Mouse (Mus musculus): ENCODE measurements at regions not wholly inside any gene's neighbourhood (a gene's known extent, or its start where the extent isn't known, plus 50 kb on each side); places are given as distances from the start of the nearest gene placed in this dataset.

DNA sequence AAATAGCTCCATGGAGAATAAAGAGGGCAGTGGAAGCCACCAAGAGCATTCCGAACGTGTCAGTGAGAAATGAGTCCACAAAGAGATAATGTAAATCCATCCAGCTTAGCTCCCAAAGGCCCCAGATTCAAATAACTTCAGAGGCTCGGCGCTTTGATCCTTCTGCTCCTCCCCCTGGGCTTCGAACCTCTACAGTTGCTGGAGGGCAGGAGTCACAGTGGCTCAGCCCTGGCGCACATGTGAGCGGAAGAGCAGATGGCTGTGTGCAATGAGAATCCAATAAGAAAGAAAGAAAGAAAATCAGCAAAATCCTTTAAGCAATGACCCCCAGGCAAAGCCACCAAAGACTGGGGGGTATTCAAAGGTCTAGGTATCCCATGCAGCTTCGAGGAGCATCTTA is 109.6 kb downstream of the Dyrk2 start:
- DNase-seq (ENCODE audit: low read depth in 1 of 2, low spot score in 2 of 2) = no peak

- no peak for DNase-seq (ENCODE audit: low read depth in 1 of 2, low spot score in 2 of 2)
These were observed 108.7 kb downstream of the Dyrk2 start for GRCm38 (mm10) chr10:118761101-118761868.

- no peak for DNase-seq (ENCODE audit: low read depth in 1 of 2, low spot score in 2 of 2)
These were observed 105.0 kb downstream of the Dyrk2 start for GRCm38 (mm10) chr10:118765051-118765450.

DNA sequence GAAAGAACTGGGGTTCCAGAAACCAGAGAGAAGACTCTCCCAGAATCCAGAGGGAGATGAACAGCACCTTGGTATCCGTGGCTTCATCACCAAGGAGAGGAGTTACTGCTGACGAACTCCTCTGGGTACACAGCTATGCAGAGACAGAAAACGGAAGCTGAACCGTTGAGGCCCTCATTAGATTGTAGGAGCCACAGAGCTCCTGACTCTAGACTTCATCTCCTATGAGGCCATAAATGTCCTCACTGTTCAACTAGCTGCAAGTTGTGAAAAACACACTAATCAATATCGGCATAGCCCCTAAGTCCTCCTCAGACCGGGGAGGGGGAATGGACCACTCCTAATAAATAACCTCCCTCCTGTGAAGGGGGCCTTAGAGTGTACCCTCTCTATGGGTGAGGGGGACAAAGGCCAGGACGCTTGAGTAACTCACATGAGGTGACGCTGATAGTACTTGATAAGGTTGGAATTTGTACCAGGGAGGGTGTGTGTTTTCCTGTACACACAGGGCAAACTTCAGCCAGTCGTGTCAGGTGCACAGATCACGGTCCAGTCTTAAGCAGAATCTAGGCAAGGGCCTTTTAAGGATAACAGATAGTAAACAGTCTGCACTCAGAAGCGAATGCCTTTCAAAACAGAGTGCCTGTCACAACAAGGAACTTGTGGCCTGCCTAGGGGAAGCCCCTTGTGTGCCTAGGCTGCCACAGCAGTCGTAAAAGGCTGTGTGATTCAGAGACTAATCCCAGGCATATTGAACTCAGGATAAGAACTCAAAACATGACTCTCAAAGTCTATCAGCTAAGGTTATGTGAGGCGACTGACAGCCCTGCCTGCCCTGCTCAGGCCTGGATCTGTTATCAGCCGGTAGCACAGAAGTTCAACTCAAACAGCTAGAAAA is 104.2 kb downstream of the Dyrk2 start:
- DNase-seq (ENCODE audit: low read depth in 1 of 2, low spot score in 2 of 2) = peak; percentile 23 to 50

DNA sequence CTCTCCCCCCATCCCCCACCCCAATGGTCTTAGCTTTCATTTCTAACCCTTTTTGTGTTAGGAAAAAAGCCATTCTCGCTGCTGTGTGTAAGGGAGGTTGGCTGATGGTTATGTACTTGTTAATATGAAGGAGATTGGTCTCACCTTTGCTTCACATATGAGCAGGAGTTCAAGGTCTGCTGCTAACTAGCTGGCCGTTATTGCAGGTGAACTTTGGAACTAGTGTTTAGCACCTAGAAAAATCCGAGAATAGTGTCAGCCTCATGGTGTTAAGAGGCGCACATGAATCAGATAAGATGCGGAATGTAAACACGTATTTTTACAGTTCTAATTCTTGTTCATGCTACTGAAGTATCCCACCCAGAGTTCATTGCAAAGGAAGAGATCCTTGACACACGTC is 103.2 kb downstream of the Dyrk2 start:
- no peak for DNase-seq (ENCODE audit: low read depth in 1 of 2, low spot score in 2 of 2)

DNA sequence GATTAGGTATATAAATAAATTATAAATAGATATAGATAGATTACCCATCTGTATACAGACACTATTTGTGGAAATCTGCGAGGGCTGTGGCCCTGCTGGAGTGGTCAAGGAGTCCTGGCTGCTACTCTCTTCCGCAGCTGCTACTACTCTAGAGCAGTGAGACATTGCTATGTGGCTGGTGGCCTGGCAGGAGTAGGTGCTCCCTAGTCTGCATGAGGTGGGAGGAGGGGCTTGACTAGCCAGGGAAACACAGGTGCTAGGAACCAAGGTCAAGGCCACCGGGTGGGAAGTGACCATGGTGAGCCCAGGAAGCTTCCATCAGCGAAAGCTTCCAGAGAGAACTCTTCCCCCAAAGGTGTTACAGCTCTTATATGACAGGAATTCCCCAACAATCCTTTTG is 100.3 kb downstream of the Dyrk2 start:
- no peak for DNase-seq (ENCODE audit: low read depth in 1 of 2, low spot score in 2 of 2)

DNA sequence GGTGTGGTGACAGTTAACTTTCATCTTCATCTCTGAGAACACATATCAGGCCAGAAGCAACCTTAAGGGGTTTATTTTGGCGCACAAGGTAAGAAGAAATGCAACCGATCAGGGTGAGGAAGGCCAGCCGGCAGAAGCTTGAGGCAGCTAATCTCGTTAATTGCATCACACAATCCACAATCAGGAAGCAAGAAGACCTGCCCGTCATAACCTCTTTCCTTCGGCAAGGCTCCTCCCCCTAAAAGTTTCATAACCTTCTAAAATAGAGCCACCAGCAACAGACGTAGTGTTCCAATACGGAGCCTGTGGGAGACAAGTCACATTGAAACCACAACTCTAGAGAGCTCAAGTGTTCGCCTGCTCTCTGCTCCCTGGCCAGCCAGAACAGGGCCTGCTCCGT is 91.4 kb downstream of the Dyrk2 start:
- no peak for DNase-seq (ENCODE audit: low read depth in 1 of 2, low spot score in 2 of 2)

- no peak for DNase-seq (ENCODE audit: low read depth in 1 of 2, low spot score in 2 of 2)
These were observed 89.0 kb downstream of the Dyrk2 start for GRCm38 (mm10) chr10:118780831-118781569.

DNA sequence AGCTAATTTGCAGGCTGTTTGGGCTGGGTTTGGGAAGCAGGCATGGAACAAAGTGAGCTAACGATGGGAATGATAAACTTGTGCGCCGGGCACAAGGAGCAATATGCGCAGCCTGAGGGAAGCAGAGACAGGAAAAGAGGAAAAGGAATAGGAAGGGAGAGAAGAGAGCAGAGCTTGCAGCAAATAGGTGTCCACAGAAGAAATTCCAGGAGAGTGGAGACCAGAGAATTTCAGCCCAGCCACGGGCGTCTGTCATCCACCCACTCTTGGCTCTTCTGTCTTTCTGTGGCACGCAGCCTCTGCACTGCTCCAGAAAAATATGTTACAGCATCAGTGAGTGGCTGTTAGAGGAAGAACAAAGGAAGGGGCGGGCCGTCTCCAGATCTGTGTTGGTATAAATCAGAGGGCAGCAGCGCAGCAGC is 88.2 kb downstream of the Dyrk2 start:
- no peak for DNase-seq (ENCODE audit: low read depth in 1 of 2, low spot score in 2 of 2)

GRCm38 (mm10) chr10:118782646-118783045 is 87.4 kb downstream of the Dyrk2 start:
- DNase-seq (ENCODE audit: low read depth in 1 of 2, low spot score in 2 of 2) = no peak

DNA sequence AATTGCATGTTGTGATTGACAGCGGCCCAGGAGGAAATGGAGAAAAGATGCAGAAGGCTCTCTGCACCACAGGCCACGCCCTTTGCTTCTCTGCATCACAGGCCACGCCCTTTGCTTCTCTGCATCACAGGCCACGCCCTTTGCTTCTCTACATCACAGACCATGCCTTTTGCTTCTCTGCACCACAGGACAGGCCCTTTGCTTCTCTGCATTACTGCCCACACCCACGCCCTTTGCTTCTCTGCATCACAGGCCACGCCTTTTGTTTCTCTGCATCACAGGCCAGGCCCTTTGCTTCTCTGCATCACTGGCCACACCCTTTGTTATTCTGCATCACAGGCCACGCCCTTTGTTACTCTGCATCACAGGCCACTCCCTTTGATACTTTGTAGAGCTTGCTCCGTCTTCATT is 82.7 kb downstream of the Dyrk2 start:
- DNase-seq (ENCODE audit: low read depth in 1 of 2, low spot score in 2 of 2) = no peak

- no peak for DNase-seq (ENCODE audit: low read depth in 1 of 2, low spot score in 2 of 2)
These were observed 77.5 kb downstream of the Dyrk2 start for GRCm38 (mm10) chr10:118792352-118793100.

DNA sequence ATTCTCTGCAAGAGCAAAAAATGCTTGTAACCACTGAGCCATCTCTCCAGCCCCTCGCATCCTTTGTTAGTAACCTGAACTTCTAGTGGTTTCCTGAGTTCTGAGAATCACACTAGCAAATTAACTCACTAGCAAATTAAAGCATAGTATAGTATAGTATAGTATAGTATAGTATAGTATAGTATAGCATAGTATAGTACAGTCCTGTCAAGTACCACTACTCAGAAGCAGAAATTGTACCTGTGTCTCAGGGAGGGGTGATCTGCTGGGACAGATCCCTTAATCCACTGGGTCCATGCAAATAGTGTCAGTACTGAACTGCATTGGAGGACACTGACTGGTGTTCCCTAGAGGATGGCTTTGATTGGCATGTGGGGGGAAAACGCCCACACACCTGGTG is 76.2 kb downstream of the Dyrk2 start:
- DNase-seq (ENCODE audit: low read depth in 1 of 2, low spot score in 2 of 2) = no peak

DNA sequence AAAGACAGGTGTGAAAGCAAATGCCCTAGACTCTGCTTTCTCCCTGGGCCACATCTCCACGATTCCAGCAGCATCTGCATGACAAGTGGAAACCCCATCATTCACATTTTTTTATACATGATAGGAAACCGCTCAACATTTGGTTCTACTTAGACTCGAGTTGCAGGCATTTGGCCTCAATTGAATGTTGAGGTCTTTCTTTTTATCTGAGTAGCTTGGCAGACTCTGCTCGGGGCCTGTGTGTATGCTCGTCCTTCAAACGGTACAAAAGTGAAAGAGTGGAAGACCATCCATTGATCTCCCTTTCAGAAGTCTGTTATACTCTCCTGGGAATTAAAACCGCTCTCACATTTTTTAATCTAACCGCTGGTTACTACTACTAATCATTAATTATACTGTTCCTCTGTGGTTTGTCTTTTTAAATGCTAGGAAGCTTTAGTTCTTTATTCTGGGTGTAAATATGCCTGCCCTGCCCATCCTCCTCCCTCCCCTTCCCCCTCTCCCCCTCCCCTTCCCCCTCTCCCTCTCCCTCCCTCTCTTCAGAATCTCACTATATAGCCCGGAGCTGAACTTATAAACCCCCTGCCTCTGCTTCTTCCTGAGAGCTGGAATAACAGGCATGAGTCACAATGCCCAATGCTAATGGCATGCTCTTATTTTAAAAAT is 75.5 kb downstream of the Dyrk2 start:
- DNase-seq (ENCODE audit: low read depth in 1 of 2, low spot score in 2 of 2) = no peak

GRCm38 (mm10) chr10:118795061-118795407 is 75.0 kb downstream of the Dyrk2 start:
- DNase-seq (ENCODE audit: low read depth in 1 of 2, low spot score in 2 of 2) = no peak

DNA sequence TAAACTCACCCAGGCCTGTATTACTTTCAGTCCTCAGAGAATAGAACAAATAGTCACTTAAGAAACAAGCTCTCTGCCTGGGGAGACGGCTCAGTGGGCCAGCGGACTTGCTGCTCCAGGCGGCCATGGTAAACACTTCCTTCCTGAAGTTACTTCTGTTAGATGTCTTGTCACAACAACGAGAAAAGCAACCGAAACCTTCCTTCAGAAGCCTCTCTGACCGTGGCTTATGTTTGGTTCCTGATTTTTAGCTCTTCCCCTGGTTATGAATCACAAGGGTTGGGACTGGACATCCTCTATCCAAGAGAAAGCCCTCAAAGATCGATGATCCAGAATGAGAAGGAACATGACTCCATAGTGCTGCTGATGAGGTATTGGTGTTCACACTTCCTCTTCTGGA is 73.5 kb downstream of the Dyrk2 start:
- peak; percentile 33 to 46 for DNase-seq (ENCODE audit: low read depth in 1 of 2, low spot score in 2 of 2)

DNA sequence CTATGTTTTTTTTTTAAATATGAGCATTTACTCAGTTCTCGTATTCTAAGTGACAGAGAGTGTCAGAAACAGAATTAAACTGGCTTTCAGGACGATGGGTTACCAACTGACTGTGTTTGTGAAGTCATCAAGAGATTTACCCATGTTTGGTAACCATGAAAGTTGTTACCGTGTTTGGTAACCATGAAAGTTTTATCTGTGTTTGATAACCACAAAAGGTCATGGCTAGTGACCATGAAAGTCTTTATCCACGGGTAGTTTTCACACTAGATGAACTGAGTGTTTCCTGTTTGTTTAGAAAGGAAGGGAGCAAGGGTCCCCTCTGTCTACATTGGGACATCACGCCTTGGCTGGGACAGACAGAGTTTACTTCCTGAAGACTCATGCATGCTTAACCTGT is 72.8 kb downstream of the Dyrk2 start:
- DNase-seq (ENCODE audit: low read depth in 1 of 2, low spot score in 2 of 2) = no peak

- DNase-seq (ENCODE audit: low read depth in 1 of 2, low spot score in 2 of 2) = no peak
These were observed 70.2 kb downstream of the Dyrk2 start for GRCm38 (mm10) chr10:118799767-118800166.

- DNase-seq (ENCODE audit: low read depth in 1 of 2, low spot score in 2 of 2) = no peak
These were observed 66.0 kb downstream of the Dyrk2 start for GRCm38 (mm10) chr10:118803922-118804557.

DNA sequence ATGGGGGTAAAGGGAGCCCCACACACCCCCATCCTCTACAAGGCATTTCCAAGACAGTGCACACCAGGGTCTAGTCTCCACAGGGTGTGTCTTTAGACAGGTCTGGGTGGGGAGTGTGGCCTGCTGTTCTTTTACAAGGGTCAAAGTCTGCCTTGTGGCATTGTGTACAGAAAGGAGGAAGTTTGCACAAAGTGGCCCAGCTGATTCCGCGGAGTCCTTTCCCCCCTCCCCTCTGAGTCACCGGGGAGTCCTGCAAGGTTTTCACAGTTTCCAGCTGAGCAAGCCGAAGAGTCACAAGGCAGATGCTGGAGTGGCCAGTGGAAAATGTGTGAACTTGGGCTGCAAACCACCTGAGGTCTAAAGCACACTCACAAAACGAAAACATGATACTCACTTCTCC is 65.4 kb downstream of the Dyrk2 start:
- peak; percentile 42 to 46 for DNase-seq (ENCODE audit: low read depth in 1 of 2, low spot score in 2 of 2)
